Mouse (Mus musculus) CD4-positive, CD25-positive, alpha-beta regulatory T cell, adult 2 months (primary cell): ENCODE results near the gene Neil3.
A peak's percentile ranks its signal among the peaks of the same experiment; 100 is the strongest.

Experiments
- DNase-seq: peaks from one replicate; pipeline ENCODE4 v3.0.0-alpha.2; 2012; ENCODE audit warnings: low read depth, low spot score

Gene Neil3

DNA sequence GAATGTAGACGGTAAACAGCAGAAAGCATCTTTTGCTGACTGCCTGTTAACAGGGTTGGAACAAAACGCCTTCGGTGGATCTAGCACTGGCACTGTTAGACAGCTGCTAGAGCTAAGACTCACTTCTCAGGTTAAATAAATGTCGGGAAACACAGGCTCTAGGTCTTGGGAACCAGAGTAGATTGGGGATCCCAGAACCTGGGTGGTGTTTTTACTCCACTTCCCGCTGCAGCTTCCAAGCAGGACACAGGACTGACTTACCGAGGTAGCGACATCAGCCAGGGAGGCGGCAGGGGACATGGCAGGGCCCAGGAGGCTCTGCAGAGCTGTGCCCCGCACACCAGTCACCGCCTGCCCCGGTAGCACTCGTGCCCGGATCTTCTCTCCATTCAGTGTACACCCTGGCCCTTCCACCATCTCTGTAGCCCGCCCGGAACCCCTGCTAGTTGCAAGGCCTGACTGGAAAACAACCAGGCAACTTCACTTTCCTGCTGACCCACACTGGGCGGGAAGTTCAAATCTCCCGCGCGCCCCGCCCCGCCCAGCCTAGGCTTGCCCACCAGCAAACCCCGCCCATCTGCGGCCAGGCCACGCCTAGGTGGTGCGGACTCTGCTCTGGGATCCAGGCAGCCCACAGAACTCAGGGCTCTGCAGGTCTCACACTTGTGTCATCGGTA lies at the start of gene Neil3:
Gene Neil3, minus strand, starts transcription at position 571 of the 677 bp plus-strand sequence.
- peak; percentile 82 for DNase-seq

DNA sequence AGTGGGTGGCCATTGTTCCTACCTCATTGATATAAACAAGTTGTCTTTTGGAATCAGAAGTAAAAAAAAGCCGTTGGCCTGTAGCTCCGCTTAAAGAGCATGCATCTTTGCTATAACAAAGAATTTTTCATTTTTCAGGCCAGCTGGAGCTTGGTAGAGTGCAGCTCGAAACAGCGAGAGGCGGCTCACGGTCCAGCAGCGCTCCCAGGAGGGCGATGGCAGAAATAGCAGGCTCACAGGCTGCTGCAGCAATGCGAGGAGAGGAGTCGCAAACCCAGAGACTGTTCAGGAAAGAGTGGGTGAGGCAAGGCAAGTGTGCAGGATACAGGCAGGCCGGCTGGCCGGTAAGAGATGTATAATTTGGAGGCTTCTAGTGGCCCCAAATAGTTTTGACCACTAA lies 42.0 kb upstream of the Neil3 start:
- peak; percentile 2 for DNase-seq

DNA sequence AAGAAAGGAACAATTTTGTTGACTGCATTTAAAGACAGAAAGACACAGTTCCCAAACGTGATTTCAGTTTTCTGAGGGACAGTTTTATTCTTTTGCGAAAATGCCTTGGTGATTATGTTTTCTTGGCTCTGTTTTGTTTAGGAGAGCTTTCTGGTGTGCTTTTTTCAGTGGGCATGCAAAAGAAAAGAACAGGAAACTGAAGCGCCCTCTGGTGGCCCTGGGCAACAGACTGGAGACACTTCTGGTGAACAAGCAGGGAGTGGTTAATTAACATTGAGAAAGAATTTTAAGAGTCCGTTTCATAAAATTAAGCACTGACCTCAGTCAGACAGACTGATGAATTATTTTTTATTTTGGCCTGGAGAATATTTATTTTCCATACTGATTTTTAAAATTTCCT lies 25.1 kb upstream of the Neil3 start:
- peak; percentile 71 for DNase-seq

DNA sequence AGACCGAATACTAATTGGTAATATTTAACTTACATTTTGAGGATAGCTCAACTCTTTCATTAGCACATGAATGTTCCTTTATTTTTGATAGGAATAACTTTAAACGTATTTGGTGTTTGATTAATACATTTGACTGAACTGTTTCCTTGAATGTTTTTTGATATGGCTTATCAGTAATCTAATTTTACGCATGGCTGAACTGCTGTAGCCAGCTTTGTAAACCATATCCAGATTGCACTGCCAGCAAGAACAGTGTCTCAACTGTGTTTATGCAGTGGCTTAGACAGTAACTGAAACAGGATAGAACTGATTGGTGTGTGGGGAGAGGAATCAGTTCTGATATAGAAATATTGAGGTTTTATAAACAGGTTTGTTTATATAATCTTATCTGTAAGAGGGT lies 22.6 kb upstream of the Neil3 start:
- DNase-seq = no peak

DNA sequence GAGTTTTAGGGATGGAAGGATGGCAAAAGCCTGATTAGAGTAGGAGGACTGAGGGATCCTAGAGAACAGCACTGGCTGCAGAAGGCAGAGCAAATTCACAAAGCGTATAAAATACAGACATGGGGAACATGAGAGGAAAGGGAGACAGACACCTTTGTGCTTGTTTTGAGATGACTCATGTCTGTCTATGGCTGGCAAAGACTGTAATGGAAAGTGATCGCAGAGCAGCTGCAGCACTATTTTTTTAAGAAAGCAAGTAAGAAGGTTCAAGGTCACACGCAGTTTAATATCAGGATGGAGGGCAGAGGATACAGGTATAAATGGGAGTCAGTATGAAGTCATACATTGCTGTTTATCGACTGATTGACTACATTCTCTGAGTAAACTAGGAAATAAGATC lies 8.2 kb downstream of the Neil3 start:
- DNase-seq = peak; percentile 53

DNA sequence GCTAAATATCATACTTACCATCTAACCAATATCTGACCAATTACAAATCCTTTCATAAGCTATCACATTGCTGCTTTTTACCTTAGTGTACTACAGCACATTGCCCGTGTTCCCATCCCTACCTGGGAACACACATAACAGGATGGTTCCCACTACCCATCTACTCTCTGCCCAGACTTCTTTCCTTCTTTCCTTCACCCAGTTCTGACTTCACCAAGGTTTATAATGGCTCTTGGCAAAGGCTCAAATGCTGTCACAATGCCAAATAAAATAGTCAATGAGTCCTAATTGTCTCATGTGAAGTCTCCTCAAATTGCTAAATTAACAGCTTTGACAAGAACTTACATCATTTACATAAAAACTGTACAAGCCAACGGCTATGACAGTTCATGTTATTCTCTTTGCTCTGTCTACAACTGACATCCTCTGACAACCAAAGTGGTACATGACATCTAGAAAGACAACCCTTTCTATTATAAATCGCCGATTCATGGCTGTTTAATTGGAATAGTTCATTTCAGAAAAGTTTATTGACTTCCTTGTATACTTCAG lies 9.9 kb downstream of the Neil3 start:
- DNase-seq = no peak

DNA sequence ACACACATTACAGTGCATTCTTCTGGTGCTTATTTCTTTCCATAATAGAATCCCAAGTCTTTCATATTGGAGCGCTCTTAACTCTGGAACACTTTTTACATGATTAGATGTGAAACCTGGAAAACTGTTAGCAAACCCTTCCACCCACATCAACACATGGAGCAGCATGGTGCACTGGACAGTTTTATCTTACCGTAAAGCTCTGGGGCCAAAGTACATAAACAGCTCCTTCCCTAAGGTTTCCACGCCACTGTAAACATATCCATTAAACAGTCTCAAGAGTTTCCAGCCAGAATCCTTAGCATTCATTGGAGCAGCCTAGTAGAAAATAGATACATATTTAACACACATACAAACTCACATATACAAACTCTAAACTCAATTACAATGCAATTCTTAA lies 15.4 kb downstream of the Neil3 start:
- DNase-seq = no peak

DNA sequence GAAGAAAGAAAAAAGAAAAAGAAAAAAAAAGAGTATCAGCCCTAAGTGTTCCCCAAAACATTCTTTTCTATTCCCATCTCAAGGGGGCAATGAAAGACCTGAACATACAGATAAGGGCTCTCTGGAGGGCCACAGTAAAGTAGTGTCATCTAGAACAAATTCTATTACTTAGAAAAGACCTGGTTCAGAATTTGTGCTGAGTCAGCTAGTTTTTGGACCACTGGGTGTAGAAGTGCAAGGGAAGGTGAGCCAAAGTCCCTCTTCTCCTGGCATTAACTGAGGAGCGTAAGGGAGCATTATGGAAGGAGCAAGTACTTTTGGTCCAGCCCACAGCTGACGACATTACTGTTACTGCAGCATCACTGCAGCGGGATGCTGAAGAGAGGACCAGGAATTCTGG lies 19.7 kb downstream of the Neil3 start:
- no peak for DNase-seq

DNA sequence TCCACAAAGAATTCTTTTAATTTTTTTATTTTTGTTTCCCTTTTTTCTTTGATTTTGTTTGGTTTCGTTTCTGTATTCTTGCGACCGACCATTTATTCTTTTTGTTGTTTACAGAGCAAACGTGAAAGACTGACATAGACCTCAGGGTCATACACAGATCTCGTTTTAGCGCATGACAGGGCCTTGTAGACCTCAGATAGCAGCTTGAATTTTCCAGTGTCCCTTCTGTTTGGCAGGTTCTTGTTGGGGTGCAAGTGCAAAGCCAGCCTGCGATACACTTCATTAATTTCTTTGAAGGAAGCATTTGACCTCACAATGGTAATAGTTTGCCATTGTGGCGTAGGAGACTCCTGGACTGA lies 24.6 kb downstream of the Neil3 start:
- no peak for DNase-seq

DNA sequence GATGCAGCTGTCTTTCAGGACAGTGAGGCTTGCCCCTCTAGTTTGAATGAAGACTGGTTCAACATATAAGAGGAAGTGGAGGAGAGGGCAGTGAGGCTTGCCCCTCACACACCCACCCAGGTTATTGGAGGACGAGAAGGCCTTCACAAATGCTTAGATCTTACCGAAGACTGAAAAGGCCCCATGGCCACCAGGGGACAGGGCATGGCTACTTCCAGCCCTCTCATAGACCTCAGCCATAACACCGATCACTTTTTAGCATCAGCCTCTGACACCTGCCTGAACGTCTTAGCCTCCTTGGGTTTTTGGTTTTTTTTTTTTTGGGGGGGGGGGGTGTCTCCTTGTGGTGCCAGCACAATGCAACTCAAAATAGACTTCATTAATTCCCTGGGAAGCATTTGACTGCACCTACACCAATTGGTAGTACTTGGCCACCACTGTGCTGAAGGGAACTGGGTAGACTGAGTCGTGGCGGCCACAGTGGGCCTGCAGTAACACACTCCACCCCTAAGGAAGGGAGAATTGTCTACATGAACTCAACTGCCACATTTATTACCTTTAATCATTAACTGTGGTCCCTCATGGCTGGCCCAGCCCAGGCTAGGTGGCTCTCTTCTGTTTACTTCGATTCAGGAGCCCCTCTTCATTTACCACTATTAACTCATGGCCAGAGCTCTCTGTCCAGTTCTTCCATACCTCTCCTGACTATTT lies 25.1 kb downstream of the Neil3 start:
- no peak for DNase-seq

DNA sequence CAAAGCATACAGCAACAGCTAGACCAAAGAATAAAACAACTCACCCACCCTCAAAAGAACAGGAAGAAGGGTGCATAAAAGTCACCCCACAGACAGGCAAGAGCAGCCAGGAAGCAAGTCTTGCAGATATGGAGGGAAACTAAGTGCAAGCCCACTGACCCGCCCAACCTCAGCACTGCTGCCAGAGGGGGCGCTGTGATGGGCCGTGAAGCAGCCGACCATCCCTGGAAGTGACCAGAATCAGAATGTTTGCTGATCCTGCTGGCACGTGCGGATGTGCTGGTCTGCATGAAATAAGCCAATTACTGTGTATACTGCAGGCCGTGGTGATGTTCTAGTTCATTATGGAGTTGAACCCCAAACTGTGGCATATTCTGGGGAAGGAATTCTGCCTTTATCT lies 26.6 kb downstream of the Neil3 start:
- DNase-seq = peak; percentile 33

DNA sequence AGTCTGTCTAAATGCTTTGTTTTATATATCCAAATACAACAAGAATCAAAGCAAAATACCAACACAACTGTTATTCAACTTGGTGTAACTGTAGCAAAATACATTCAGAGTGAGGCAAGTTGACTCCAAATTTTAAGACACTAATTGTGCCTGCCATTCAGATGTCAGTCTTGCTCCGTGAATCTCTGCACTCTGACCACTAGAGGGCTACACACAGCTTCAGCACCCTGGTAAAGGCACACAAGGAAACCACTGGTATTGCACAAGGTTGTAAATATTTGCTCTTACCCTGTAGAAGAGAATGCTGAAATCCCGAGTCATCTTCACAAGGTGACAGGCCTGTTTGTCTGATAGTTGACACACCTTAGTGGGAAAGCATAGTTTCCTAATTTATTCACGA lies 31.8 kb downstream of the Neil3 start:
- DNase-seq = peak; percentile 76

DNA sequence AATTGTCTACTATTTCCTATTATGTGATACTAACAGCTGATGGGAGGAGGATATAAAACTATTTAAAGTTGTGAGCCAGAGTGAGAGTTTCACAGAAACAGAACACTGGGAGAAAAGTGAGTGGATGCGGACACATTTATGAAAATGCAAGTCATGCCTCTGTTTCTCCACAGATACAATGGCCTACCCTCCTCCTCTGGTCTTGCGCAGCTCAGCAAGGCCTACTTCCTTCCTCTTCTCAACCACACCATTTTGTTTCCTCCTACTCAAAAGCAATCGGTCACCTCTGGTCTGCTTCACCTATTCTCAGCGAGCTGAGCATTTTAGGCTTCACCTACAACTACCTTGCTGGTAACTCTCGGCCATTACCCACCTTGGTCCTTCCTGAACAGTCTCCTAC lies 34.0 kb downstream of the Neil3 start:
- no peak for DNase-seq

DNA sequence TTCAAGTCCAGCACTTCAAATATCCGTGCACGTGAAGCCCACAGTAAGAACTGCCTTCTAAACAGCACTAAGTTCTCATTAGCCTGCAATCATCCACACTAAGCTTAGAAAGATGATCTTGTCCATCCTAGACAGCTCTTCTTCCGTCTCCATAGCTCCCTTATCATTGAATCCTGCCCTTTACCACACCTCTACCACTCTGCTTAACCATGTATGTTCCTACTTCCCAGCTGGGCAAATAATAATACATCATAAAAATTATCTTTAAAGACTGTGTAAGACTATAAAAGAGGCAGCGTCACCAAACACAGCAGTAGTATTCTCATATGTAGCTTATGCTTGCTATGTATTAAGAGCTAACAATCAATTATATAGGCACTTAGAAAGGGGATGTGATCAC lies 35.2 kb downstream of the Neil3 start:
- no peak for DNase-seq

DNA sequence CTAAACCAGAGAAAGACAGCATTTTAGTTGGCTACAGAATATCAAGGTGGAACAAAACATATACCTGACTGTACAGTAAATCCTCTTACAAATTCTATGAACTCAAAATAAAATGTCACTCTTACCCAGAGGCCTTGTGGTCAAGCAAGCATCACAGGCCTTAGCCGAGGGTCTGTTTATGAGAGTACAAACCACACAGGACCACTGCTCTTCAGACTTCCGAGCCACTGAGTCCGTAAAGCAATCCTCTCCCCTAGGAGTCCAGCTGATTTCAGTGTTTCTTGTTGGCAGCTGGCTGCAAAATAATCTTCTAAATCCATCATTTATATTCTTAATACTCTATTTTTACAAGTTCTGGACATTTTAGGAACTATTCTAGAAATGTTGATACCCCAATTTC lies 38.0 kb downstream of the Neil3 start:
- DNase-seq = no peak

DNA sequence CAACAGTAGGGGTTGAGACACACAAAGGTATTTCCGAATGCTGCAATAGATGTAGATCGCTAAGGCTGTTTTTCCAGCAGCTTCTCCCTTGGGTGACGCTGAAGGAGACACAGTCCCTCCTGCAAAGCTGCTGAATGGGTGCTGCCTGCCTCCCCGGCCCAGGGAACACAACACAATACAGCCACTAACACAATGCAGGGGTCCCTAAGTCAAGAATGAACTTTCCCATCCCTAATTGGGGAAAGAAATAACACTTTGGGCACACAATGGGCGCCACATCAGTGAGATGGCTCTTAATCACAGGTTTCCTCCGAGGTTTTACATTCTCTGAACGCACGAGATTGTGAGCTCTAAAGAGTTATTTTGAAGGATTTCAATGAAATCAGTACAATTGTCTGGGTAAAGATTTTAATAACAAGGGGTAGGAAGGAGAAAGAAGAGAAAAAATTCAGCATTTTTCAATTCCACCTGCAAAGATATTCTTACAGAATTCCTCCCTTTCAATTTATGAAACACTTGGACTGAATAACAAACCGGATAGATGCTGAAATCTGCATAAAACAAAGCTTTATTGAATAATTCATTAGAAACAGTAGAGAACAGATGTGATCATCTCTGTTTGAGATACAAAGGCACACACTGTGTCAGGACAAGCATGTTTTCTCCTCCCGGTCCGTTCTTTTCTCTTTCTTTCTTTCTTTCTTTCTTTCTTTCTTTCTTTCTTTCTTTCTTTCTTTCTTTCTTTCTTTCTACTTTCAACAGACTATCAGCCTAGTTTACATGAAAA lies 38.6 kb downstream of the Neil3 start:
- DNase-seq = no peak

DNA sequence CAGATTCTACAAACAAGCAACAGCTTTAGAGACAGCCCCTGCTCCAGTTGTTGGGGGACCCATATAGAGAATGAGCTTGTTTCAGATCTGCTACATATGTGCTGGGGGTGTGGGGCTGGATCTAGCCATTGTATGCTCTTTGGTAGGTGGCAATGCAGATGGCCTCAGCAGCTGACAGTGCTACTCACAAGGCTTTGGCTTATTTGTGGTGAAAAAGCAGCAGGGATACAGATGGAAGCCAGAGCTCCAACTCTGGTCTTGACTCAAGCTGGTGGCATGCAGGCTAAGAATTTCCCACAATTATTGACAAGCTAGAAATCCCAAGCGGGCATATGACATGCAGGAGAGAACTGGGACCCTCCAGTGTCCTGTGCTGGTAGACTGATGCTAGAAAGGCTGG lies 40.8 kb downstream of the Neil3 start:
- no peak for DNase-seq

DNA sequence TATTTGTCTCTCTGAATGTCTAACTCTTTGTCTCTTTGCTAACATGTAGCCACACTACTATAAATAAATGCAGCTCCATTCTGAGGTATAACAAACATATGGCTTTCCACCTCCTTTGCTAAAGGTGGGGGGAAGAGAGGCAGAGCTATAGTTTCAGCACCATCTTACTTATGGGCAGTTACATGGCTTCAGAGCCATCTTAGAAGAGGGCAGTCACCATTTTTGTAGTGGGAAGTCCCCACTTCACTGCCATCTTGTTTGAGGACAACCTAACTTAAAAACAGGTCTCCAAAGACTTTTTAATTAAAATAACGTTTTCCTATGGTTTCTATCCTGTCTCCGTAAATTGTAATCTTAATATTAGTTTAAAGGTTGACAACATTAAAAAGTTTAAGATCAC lies 47.1 kb downstream of the Neil3 start:
- DNase-seq = no peak

DNA sequence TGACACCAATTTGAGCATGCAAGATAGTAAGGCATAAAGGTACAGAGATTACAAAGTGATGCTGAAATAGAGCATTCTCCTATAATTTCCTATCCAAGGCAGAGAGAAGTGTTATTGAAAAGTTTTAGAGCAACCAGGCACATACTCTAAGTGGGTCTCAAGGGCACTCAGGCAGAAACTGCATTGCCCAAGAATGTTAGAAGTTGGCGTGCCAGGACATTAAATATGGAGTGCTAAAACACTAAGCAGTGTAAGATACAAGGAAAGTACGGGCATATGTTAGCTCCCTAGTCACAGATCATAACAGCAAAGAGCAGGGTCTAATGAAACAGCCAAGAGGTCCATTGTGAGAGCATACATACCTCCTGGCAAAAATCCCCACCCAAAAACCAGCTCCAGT lies 65.3 kb downstream of the Neil3 start:
- no peak for DNase-seq

DNA sequence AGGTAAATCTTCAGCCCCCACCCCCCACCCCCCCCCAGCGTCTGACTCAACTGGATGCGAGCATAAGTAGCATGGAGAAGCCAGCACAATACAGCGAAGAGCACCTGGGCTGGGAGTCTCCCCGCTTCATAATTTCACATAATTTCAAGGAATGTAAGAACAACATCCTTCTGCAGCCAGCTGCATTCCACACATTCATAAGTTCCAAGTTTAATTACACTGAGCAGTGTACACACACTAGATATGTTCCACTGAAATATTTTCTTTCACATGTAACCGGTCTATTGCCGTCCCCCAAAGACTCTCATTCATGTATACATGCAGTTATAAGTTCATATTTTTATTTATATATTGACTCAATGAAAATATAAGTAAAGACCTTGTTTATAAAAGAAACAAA lies 72.6 kb downstream of the Neil3 start:
- no peak for DNase-seq

DNA sequence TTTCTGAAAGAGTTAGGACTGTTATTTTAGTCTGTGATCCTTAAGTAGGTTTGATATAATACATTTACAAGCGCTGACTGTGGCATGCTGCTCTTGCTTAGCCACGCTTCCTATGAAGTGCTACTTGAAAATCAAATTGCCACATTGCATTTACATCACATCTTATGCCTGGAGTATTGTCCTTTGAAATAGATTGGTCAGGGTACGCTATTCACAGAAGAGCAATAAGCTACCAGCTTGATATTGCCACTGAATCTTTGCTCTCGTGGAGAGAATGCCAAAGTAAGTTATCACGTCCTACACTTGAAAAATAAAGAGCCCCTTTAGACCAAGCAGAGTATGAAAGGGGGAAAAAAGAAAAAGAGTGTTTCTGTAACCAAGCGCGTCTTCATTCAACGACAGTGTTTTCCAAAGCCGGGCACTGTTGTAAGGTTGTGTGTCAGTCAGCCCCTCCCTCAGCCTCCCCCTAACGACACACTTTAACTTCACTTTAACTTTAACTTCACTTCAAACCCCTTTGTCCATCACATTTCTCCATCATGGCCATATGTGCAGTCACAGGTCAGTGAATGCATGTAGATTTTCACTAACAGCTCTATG lies 76.3 kb downstream of the Neil3 start:
- DNase-seq = no peak

DNA sequence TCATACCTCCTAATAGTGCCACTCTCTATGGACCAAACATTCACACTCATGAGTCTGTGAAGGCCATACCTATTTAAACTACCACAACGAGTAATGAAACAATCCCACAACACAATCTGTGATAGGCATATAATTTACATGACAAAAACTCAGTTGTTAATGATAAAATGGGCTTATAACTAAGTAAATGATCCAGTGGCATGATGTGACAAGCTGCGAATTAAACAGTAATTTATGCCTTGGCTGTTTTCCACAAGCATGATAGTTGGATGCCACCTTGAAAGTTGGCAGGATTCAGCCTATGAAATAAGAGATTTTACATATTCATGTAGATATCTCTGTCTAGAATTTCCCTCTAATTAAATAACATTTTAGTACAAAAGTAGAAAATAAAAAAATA lies 99.3 kb downstream of the Neil3 start:
- DNase-seq = no peak
